Mouse (Mus musculus) embryo, embryonic 11.5 days (tissue): ENCODE data around the gene Dcaf10.
"Not testable (repeated sequence)": the region's sequence is repeated elsewhere in the genome, so short reads cannot be mapped to it uniquely, and the experiment has no call there.

Experiments
- DNase-seq: peaks from one replicate; pipeline ENCODE4 v3.0.0-alpha.2; 2012; ENCODE audit warnings: low read depth, low spot score

Gene Dcaf10

DNA sequence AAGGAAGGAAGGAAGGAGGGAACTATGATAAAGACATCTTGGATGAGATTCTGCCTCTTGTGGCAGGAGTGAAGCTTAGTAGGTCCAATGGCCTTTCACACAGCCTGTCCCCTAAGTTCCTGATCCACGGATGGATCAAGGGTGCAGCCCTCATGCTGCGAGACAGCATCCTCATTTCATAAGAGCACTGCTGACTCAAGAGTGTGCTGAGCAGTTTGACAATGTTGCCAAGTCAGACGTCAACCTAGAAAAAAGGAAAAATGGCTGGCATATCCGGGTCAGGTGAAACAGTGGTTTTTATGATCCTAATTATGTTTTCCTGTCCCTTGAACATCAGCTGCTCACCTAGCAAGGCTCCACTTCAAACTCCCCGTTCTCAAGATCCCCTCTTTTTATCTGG, 51.8 kb downstream of the Dcaf10 start:
- DNase-seq, result no peak

DNA sequence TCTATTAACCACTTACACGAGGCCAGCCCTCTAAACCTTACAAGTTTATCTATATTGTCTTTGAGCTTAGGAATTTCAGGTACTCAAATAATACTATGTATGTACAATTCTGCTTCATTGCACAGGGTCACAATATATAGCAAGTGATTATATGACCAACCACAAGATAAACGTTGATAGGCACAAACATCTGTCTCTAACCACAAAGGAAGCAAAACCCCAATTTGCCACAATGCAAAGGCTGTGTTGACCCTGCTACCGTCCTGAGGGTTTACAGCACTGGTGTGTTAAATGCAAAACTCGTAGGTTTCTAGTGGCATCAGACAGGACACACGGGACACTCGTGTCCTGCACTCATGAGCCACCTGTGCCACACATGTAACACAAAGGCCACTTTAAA, 54.3 kb downstream of the Dcaf10 start:
- DNase-seq, result not testable (repeated sequence)

- not testable (repeated sequence) for DNase-seq
Measured at GRCm38 (mm10) chr4:45398315-45398714, 56.4 kb downstream of the Dcaf10 start.

DNA sequence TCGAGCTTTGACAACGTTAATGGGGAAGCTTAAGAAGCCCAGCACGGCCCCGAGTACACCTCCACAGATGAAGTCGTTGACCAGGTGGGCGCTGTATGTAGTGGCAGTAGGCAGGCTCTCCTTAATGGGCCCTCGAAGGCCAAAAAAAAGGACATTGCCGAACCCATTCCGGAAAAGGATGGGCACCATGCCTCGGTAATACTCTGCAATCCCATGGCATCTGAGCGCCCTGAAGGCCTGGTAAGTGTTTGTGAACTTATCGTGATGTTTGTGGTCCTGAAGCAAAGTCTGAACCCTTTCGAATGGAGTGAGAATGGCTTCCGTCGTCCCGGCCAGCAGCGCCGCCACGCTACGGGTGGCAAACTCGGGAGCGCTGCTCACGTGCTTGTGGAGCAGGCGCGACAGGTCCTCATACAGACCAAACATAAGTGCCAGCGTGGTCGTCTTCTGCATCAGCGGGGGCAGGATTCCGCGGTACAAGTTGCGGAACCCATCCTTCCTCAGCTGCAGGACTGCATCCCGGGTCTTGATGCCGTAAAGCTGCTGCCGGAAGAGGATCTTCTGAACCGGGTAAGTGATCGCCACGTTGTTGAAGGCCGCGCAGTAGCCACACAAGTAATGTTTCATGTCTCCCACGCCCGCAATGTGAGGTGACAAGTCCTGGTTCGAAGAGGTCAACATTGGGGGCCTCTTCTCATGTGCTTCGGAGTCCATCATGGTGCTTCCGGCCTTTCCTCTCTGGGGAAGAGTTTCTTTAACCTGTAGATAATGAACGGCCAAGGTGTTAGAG, 57.7 kb downstream of the Dcaf10 start:
- no peak for DNase-seq

GRCm38 (mm10) chr4:45402281-45402680, 60.4 kb downstream of the Dcaf10 start:
- no peak for DNase-seq

- no peak for DNase-seq
Measured at GRCm38 (mm10) chr4:45402878-45403498, 61.1 kb downstream of the Dcaf10 start.

GRCm38 (mm10) chr4:45403499-45403878, 61.6 kb downstream of the Dcaf10 start:
- no peak for DNase-seq

DNA sequence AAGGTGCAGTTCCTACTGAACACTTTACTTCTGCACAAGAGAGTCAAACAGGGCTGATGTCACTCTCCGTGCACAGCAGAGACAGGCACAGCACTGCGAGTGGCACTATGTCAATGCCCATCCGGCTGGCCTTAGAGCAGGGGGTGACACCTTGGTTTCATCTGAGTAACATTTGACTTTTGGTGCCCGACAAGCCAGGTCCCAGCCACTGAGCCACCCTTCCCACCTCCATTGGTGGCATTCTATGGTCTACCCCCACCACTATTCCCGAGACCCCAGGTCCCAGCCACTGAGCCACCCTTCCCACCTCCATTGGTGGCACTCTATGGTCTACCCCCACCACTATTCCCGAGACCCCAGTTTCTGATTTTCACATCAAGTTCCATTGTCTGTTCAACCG, 62.2 kb downstream of the Dcaf10 start:
- no peak for DNase-seq

DNA sequence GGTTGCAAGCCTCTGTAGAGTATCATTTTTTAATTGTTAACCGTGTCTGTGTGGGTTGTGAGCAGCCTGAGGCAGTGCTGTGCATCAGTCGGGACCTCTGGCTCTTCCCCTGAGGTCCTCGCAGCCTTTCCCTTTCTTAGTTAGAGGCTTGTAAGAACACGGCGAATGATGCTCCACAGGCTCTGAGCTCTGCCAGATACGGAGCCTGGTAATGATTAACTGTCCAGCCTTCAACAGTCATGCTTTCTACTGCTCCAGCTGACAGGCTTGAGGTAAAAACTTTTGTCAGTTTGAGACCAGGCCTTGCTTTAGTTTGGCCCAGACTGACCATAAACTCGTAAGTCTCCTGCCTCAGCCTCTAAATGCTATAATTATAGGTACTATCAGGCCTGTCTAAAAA, 63.4 kb downstream of the Dcaf10 start:
- no peak for DNase-seq

DNA sequence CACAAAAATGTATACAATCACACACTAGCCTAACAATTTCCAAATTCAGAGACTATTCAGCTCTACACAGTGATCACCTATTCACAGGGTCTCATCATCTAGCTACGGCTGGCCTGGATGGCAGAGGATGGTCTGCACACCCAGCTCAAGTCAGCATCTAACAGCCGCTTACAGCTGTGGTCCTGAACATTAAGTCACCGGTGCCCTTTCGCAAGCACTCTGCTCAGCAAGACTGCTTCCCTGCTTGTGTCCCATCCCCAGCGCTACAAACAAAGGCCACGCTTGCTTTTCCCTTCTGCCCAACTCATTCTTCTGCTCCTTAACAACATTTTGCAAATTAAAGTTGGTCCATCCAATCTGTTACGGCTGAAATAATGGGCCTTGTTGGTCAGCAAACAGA, 64.5 kb downstream of the Dcaf10 start:
- DNase-seq, result no peak

DNA sequence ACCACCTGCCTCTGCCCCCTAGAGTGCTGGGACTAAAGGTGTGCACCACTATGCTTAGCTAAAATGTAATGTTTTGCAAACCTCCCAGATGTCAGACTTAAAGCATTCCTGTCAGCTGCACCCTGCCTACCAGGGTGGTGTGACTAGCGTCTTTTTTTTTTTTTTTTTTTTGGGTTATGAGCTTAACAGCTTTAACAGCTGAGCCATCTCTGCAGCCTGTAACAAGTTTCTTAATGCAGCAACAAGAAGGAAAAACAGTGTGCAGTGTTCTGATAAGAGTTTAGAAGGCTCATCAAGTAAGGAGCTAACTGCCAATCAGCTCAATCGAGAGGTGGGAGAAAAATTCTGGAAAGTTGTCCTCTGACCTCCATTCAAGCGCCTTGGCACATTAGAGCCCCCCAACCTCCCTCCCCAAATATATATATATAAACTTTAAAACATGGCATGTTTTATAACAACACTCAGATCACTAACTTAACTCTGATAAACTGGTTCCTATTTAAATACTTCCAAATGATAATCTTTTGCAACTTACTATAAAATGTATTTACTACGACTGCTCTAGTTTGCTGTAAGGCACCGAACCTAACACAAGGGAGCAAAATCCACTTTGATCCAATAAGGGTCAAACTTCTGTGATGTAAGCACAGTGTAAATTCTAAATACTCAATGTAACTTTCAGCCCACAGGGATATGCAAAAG, 65.3 kb downstream of the Dcaf10 start:
- no peak for DNase-seq

GRCm38 (mm10) chr4:45407703-45408334, 65.9 kb downstream of the Dcaf10 start:
- peak; percentile 11 for DNase-seq

GRCm38 (mm10) chr4:45408427-45409132, 66.7 kb downstream of the Dcaf10 start, which contains the start of gene Slc25a51:
TSS of gene Slc25a51 (minus strand) at chr4:45408766.
- peak; percentile 82 for DNase-seq

- DNase-seq, result peak; percentile 56
Measured at GRCm38 (mm10) chr4:45409270-45409669, 67.4 kb downstream of the Dcaf10 start.

DNA sequence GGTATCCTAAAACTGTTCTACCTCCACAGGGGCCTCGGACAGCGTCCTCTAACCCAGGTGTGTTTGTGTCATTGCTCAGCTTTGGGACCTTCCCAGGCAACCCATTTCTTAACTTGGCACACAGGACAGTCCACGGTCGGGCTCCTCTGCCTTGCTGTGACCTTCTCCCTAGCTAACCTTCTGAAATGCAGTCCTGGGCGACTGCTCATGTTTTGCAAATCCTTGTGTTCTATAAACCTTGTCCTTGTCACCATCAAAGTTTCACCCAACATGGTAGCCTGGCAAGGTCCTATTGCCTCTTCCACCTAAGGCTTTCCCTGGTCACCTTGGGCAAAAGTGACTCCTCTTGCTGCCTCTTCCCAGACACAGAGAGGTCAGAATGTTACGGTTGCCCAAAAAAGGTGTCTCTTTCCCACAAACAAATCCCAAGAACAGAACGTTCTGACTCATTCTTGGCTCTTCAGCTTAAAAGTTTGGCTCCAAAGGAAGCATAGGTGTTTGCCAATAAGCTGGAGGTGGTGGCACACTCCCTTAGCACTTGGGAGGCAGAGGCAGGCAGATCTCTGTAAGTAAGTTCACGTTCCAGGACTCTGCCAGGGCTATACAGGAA, 69.4 kb downstream of the Dcaf10 start:
- DNase-seq, result no peak

GRCm38 (mm10) chr4:45412433-45413192, 70.7 kb downstream of the Dcaf10 start:
- no peak for DNase-seq

- no peak for DNase-seq
Measured at GRCm38 (mm10) chr4:45413674-45414338, 71.9 kb downstream of the Dcaf10 start.

DNA sequence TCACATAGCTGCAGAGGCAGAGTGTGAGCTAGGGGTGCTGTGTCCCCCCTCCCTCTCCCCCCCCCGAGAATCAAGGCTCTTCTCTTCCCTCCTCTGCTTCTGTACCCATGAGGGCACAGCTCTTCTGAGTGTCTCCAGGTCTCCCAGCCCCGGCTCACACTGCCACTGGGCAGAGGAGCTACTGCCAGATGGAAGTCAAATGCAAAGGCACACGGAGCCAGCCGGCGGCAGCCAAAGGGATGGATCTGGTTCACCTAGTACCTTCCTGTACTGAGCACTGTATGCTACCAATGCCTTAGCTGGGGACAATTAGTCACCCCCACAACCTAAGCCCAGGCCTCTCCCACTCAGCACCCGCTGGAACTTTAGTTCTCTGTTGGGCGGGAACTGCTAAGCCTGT, 74.4 kb downstream of the Dcaf10 start:
- no peak for DNase-seq

DNA sequence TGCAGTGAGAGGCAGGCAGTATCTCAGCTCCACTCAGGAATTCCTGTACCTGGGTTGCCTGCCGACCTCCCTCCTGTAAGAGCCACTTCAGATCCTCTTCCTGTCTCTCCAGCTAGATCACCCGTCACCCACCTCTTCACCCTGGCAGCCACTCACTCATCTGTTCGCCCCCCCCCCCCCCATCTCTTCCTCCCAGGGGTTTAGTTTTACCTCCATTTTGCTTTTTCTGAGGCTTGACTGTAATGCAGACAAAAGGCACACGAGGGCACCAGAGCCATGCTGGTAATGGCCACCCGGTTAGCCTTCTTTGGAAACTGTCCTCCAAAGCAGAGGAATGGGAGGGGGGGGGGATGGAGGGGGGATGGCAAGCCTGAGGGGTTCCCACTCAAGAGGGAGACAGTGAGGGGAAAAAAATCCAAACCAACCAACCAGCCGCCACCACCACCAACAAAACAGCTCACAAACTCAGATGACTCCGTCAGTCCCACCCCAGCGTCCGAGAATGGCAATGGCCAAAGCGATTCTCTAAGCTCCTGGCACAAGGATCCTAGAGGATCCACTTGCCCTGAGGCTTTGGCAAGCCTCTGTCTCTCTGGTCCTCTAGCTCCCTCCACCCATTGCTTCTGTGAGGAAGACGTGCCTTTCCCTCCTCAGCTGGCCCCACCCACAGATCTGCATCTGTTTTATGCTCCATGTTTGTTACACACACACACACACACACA, 76.5 kb downstream of the Dcaf10 start:
- peak; percentile 62 for DNase-seq
